Mouse (Mus musculus): ENCODE measurements around the gene Dact1. TPM values are rescaled to one million over a fixed set of nuclear protein-coding genes. Genes with fewer than 3 reads are reported as not detected.

The Dact1 gene
- 3.8 and 5.5 TPM in 2 replicates for polyA plus RNA-seq (2012; rRNA removed)

DNA sequence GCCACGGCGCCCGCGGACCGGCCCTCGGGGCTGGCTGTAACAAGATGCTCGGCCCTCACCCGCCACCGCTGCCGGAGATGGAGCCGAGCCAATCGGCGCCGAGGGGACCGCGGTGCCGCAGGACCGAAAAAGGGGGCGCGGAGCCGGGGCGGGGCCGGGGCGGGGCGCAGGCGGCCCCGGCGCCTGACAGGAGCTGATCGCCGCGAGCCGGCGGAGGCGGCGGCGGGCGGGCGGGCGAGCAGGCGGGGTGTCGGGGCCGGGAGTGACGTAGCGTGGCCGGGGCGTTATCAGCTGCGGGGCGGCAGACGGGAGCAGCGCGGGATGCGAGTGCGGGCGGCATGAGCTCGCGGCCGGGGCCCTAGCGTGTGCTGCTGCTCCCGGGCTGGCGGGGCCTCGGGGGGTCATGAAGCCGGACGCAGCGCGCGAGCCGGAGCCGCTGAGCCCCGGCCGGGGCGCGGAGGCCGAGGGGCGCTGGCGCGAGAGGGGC is at the start of gene Dact1:
Dact1 (plus strand) TSS at position 304 of the 487 bp plus-strand sequence.
- no peak for DNase-seq (ENCODE audit: low read depth)

DNA sequence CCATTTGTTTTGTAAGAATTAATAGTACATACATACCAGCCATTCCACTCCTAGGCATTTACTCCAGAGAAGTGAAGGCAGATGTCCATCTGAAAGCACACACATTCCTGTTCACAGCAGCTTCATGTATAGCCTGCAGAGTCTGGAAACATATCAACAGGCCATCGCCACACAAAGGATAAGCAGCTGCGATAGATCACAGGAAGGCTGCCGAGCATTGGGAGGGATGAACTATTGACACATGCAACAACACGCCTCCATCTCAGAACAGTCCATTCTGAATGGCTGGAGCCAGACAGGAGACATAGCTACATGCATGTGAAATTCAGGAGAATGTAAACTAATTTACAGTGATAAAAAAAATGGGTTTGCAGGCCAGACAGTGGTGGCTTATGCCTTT is 45.5 kb upstream of the Dact1 start:
- no peak for DNase-seq (ENCODE audit: low read depth)

DNA sequence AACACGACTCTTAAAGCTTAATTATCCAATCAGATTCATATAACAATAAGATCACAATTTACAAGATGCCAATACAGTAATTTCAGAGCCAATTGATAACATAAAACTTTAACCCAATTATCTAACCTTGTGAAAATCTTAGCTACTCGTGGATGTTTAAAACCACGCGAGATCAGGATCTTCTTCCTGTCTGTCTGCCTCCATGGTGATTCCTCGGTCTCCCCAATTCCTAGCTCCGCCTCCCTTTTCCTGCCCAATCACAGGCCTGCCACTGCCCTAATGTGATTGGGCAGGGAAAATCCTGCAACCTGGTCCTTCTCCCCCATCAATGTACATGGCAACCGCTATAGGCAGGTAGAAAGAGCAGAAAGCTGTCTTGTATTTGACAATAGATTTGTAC is 40.3 kb upstream of the Dact1 start:
- no peak for DNase-seq (ENCODE audit: low read depth)

DNA sequence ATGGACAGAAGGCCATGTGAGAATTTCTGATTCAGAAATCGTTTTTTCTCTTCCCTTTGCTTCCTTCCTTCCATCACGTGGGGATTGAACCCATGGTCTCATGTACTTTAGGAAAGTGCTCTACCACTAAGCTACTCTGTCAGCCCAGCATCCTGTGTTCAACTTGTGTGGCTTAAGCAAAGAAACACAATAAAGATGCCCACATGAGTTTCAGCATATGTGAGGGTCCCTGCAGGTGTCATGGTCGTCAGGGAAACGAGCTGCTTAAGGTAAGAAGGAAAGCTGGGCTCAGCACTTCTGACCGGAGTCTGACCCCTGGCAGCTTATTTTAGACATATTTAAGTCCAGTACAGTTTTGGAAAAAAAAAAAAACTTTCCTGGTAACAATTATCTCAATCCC is 38.6 kb upstream of the Dact1 start:
- DNase-seq (ENCODE audit: low read depth) = no peak

DNA sequence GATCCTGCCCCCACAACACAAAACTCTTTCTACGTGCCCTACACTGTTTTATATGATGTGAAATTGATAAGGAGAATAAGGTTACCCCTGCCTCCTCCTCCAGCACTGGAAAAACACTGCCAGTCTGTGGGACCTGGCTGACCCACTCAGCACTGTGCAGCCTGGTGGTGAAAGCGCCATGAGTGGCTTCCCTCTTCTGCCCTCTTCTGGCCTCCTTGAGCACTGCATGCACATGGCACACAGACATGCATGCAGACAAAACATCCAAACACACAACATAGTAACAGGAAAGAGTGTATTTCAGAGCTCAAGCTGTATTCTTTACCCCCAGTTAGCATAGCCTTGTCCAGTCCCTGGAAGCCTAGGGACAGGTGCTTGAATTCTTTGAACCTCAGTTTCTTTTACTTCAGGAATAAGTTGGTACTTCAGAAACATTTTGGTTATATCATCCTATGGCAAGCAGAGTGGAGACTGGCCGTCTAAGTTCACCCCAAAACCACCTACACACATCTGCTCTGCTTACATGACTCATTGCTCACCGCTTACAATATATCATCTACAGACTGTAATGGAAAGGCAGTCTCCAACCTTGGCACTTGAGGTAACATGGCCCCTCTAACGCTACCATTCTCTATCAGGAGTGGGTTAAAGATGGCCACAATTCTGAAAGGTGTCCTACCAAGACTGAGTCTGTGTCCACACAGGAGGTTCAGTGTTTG is 35.0 kb upstream of the Dact1 start:
- no peak for DNase-seq (ENCODE audit: low read depth)

DNA sequence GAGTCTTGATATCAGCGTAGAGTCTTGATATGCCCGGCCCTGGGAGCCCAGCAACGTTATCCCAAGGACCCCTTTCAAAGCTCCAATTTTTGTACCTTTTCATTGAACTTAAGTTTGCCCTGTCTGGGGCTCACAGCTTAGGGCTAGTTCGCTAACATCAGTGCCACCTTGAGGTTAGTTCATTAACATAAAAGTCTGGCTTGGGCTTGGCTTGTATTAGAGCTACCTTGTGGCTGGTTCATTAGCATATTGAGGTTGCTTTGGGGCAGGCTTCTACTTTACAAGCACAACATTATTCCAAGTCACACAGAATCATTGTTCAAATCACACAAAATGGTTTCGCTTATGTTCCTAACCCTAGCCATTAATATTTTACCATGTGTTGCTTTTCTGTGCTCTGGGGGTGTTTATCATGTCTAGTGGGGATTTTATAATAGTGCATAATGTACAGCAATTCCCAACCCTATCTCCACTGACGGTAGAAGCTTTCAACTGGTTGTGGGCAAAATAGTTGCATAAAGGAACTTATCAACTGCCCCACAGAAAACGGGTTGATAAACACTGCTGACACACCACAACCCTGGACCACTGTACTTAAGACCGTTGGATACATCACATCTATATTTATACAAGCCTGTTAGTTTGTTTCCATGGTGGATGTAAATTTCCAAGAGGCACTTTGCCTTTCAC is 33.6 kb upstream of the Dact1 start:
- DNase-seq (ENCODE audit: low read depth) = no peak

DNA sequence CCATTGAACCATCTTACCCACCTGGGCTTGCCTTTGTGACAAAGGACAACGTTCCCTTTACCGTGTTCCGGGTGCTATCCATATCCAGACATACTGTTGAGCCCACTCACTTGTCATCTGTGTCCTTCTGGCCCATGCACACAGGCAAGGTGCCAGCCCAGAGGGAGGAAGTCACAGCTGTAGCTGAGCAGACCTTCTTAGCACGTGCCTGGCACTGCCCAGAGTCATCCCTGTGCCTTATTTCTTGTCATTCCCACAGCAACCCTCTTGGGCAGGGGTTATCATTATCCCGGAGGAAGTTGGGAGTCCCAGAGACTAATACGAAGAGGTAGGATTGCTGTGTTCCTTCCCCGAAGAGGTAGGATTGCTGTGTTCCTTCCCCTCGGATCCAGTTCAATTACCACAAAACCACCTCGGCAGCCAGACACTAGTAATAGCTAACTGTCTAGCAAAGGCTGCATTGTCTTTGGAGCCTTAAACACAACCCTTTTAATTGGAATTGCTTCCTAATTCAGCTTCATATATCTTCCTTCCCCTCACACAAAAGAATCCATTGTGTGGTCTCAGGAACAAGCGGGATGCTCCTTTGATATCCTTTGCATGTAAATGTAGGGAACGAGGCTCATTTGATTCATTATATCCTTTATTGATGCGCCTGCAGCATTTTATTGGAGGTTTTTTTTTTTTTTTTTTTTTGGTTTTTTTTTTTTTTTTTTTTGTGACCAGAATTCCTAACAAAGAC is 30.0 kb upstream of the Dact1 start:
- no peak for DNase-seq (ENCODE audit: low read depth)

DNA sequence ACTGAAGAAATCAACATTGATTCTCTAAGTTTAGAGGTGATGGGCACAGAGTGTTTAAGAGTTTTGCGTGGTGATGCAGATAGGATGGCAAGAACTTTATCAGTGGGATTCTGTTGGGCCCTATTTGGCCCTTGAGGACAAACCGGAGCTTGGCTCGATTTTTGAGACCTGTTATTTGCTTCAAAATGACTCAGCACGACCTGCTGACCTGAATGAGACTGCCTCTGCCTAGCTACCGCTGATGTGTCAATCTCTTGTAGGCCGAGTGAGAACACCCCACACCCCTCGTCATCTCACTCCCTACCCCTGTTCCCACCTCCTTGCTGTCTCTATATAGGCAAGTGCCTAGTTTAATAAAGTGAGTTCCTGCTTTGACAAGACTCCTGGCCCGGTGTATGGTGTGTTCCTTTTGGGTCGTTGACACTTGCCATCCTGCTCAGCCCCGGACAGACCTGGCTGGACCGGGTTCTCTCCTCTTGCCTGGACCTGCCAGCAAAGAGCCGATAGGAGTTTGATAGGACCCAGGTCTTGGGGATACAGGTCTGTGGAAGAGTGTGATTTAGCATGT is 28.4 kb upstream of the Dact1 start:
- DNase-seq (ENCODE audit: low read depth) = no peak

DNA sequence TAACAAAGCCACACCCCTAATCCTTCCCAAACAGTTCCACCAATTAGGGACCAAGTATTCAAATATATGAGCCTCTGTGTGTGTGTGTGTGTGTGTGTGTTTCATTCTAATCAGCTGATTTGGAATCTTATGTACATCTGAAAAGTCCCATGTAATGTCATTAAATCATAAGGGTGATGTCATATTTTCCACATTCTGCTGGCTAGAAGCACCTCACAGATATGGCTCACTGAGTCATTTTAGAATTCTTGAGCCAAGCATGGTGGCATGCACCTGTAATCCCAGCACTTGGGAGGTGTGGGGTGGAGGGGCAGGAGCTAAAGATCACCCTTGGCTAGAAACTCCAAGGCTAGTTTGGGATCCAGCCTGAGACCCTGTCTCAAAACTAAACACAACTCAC is 24.3 kb upstream of the Dact1 start:
- DNase-seq (ENCODE audit: low read depth) = no peak

DNA sequence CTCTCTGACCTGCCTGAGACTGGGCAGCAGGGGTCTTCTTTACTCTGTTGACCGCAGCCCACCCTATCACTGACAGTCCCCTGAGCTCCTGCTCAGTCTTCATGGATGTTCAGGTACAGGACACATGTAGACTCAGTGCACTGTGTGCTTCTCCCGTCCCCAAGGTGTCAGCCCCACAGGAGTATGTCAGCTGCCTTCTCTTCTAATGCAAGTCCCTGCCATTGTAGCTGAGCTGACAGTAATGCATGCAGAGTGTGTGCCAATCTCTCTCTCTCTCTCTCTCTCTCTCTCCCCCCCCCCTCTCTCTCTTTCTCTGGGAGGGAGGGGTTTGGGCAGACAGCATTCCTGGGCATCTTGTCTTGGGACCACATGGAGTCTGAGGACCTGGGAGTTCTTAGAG is 19.2 kb upstream of the Dact1 start:
- DNase-seq (ENCODE audit: low read depth) = no peak

DNA sequence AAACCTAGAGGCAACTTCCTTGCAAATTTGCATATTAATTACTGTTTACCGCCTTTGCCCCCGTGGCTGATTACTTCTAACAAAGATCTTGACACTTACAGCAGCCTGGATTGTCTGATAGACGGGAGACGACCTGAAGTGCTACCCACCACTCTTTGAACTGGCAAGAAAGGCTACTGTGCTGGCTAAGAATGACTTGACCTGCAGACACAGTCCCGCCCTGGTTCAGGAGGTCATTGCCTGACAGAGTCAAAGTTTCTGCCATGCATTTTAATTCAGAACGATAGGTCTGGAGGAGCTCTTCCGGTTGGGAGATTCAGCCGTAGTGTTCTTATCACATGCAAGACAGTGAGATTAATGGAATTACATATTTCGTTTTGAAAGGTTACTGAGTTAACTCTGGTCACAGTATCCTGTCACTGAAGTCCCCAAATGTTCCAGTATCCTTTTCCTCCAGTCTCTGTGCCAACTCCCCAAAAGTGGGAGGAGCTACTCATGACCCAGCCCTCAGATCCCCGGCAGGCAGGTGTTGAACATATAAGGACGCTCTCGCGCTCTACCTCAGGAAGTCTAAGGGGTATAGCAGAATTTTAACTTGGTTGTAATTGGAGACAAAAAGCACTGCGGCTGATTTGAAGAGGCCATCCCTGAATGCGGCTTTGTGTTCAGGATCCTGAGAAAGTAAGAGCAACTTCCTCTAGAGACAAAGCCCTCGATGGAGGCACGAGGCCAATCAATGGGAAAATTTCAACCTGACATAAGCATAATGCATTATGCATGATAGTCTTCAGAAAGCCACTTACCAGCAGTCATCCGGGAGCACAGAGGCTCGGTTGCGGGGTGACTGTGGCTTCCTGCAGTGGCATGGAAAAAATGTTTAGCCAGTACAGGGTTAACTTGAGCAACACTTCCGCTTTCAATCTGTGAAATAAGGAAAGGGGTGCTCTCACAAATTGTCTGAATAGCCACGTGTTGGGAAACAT is 15.4 kb upstream of the Dact1 start:
- no peak for DNase-seq (ENCODE audit: low read depth)

DNA sequence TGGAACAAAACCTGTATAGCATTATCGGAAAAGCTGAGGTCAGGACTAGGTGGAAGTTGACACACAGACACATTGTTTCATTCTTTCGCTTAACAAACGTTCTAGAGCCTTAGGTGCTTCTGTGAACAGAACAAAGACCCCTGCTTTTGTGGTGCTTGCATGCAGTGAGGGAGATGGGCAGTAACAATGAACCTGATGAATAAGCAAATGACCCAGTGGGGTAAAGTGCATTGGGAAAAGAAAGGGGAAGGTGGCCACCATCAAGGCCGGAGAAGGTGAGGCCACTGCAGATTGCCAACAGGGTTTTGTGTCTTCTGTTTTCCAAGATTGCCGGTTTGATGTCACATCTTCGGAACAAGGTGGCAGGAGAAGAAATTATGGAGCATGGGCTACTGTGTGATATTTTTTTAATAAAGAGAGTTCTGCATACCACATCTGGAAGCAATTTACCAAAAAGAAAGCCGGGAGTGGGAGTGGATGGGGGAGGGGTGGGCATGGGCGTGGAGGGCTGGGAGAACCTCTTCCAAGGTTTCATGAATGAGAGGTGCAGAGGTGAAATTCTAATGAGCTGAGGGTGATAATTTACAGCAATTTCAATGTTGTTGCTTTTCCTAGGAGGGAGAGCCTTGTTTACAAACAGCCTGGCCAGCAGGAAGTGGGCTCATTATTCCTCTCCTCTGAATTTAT is 12.7 kb upstream of the Dact1 start:
- DNase-seq (ENCODE audit: low read depth) = no peak

DNA sequence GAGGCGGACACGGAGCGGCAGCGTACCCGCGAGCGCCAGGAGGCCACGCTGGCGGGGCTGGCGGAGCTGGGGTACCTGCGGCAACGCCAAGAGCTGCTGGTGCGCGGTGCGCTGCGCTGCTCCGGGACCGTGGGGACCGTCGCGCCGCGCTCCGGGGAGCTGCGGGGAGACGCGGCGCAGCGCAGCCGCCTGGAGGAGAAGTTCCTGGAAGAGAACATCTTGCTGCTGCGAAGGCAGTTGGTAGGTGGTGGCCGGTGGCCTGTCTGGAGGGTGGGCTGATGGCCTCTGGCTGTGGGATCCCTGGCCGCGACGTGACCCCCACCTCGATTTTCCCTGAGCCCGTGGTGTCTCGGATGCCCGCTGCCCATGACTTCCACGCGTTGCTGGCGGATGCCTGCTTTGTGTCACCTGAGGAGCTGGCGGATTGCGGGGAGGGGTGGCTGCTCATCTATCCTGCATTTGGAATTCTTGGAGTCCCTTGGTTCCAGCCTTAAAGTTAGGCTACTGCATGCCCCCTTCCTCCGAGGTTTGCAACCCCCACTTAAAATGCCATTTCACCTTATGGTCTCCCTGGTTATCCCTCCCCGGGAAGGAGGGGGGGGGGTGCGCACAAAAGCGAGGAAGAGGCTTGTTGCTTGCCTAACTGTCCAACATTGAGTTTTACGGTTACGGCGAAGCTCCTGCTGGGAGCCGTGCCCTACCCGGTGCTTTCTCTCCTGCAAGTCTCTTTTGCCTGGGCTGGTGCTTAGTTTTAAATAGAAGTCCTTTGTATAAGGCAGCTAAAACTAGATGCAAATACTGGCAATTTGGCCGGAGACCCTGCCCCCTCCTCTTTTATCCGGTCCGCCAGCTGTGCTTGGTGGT is 616 bp downstream of the Dact1 start:
- DNase-seq (ENCODE audit: low read depth) = no peak

DNA sequence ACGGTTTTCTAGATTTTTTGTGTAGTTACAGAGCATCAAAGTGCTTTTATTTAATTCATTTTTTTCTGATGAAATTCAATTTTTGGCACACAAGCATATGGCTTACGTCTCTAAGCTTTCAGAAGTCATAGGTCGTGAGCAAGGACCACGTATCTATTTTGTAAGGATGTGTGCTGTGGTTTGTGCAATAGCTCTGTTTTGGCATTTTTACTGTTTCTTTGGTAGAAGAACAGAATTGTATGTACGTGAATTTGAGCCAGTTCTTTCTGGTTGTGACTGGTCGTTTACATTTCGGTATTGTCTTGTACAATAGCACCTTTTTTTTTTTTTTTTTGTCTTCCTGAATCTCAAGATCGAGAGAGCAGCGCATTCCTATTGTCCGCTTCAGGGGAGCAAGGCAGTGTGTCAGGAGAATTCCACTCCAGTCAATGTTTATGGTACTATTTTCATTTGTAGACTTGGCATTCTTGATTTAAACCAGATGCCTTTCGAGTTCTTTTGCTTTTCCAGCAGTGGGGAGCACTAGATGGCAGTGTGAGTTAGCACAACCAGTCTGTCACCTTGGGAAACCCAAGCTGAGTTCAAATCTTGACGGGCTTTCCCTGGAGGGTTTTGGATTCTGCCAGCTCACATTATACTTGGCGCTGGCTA is 1.7 kb downstream of the Dact1 start:
- no peak for DNase-seq (ENCODE audit: low read depth)

DNA sequence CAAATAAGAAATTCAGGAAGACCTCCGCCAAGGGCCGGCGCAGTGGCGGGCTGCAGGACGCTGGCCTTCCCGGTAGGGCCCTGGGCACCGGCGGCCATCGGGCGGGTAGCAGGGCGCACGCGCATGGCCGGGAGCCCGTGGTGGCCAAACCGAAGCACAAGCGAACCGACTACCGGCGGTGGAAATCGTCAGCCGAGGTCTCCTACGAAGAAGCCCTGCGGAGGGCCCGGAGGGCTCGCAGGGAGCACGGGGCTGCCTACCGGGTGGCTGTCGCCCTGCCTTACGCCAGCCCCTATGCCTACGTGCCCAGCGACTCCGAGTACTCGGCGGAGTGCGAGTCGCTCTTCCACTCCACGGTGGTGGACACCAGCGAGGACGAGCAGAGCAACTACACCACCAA is 8.6 kb downstream of the Dact1 start:
- DNase-seq (ENCODE audit: low read depth) = no peak

DNA sequence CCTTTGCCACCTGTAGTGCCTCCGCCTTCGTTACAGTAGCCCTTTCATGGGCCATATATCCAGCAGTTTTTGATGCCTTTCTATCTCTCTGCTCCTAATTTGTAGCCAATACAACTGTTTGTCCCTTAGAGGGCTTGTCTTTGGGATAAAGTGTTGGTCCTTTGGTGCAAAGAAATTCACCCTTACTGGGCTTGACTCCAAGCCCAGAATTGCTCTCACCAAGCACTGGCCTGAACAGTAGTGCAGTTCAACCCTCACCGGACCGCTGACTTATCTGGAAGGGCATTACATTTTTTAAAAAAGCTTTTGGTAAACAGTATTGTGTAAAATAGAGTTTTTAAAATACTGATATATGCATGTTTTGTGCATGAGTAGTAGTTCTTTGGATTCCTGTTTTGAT is 9.9 kb downstream of the Dact1 start:
- no peak for DNase-seq (ENCODE audit: low read depth)

DNA sequence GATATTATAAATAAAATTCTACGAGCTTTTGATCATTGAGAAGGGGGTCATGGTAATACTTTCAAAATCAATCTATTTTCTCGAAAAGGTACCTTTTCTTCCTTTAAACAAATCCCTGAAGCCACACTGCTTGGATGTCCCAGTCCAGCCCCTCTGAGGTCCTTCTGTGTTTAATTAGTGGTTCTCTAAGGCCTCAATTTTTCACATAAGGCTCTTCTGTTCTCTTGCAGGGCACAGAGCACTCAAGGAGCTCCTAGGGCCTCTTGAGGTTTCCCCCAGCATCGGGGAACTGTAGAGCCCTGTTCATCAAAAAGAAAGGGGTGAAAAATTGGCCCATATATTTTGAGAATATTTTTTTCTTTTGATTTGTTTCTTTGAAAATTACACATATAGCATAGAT is 23.0 kb downstream of the Dact1 start:
- no peak for DNase-seq (ENCODE audit: low read depth)

DNA sequence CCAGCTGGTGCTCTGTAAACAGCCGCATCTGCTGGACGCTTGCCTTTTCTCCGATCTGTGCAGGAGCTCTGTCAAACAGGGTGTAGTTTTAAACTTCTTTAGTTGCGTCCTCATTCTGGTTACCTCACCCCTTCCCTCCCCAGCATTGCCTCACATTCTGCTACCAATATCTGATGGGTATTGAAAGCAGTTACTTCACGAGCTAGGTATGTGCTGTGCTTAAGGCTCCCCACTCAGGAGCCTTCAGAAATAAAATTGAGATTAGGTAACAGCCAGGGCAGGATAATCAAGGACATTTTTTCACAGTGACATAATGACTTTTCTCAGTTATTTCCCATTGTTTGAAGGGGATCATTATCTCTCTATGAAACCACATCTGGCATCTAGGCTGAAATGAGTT is 23.9 kb downstream of the Dact1 start:
- DNase-seq (ENCODE audit: low read depth) = no peak

DNA sequence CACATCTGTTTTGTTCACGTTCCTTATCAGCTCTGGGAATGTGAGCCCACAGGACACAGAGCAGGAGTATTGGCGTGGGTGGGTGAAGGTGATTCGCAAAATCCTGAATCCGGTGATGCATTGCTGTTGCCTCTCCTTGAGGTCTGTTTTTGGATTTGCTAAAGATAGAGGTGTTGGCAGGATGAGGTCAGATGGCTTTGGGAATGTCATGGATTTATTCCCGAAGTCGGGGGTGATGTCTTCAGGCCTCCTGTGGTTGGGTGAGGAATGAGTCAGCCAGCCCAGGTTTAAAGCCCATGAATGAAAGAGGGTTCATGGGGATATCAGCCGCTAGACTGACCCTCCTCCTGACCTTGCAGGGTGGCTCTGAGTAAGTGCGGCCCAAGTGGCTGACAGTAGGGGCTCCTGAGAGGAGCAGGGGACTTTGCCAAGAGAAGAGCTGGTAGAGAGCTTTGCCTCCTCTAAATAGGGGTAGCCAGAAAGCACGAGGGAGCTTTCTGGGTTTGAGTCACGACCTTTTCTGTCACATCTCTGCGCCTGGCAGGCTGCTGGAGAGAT is 27.4 kb downstream of the Dact1 start:
- no peak for DNase-seq (ENCODE audit: low read depth)

Measured in gonadal fat pad, adult 2 months (tissue).